Mouse (Mus musculus) liver, postnatal 0 days (tissue): Measurements from ENCODE around the gene Yeats4. TPM values are rescaled to one million over a fixed set of nuclear protein-coding genes. Genes with fewer than 3 reads are reported as not detected.

Experiments used
- ATAC-seq: fragments of 200-750 bp; cut with Nextera tagmentation; 2 replicates; pipeline ENCODE4 v1.8.0; 2017; ENCODE audit warnings: mild to moderate bottlenecking, moderate library complexity
- DNase-seq: peaks from one replicate; pipeline ENCODE4 v3.0.0-alpha.2; 2016
- H3K27ac ChIP-seq: fragments of 300-500 bp; sonication (generic); 2 replicates; pipeline ENCODE4 v1.5.1; 2014; ENCODE audit warnings: antibody characterized with exemption, moderate library complexity, mild to moderate bottlenecking, low read depth
- H3K27me3 ChIP-seq: fragments of 300-500 bp; sonication (generic); 2 replicates; pipeline ENCODE4 v1.6.1; 2014; ENCODE audit warnings: low read length, control low read depth, mixed read lengths; ENCODE audit not compliant: insufficient read depth
- H3K36me3 ChIP-seq: fragments of 300-500 bp; sonication (generic); replicated peaks from 2 replicates; pipeline ENCODE4 v1.6.1; 2014; ENCODE audit warnings: mild to moderate bottlenecking, control low read depth, low read length, moderate library complexity, mixed read lengths; ENCODE audit not compliant: insufficient read depth
- H3K4me1 ChIP-seq: fragments of 300-500 bp; sonication (generic); 2 replicates; pipeline ENCODE4 v1.6.1; 2014; ENCODE audit warnings: antibody characterized with exemption, mild to moderate bottlenecking, control low read depth; ENCODE audit not compliant: insufficient read depth
- H3K4me2 ChIP-seq: fragments of 300-500 bp; sonication (generic); 2 replicates; pipeline ENCODE4 v1.6.1; 2014; ENCODE audit warnings: low read depth, mild to moderate bottlenecking, low read length, moderate library complexity, mixed read lengths
- H3K4me3 ChIP-seq: fragments of 300-500 bp; sonication (generic); 2 replicates; pipeline ENCODE4 v1.5.1; 2014; ENCODE audit warnings: low read depth, low read length
- H3K9ac ChIP-seq: fragments of 300-500 bp; sonication (generic); replicated peaks from 2 replicates; pipeline ENCODE4 v1.6.1; 2014; ENCODE audit warnings: mild to moderate bottlenecking, moderate library complexity
- H3K9me3 ChIP-seq: fragments of 300-500 bp; sonication (generic); 2 replicates; pipeline ENCODE4 v1.6.1; 2016; ENCODE audit warnings: mild to moderate bottlenecking, control low read depth, low read length, mixed read lengths
- CTCF ChIP-seq: sonication (generic); IDR thresholded peaks from 2 replicates; pipeline ENCODE4 v1.5.1; 2016; ENCODE audit warnings: antibody characterized with exemption, low read depth
- EP300 ChIP-seq: IDR thresholded peaks from 2 replicates; pipeline ENCODE4 v1.6.1; 2016; ENCODE audit warnings: antibody characterized with exemption, low read depth, mild to moderate bottlenecking
- WGBS: fragments of 180-500 bp; shearing (Covaris S2); extraction: QIAGEN DNeasy Blood & Tissue Kit; methylation state at CpG from one replicate; pipeline ENCODE4 v1.1.7; 2014; ENCODE audit not compliant: insufficient replicate concordance; 5-methylcytosine and 5-hydroxymethylcytosine counted together
- polyA plus RNA-seq: library from polyadenylated mRNA; unstranded; fragments of >200 nt; fragmentation: Nextera tagmentation; extraction: Ambion mirVana; gene quantifications from 2 replicates; pipeline ENCODE4 v1.2.1, GENCODE M21; 2015

Gene Yeats4
- polyA plus RNA-seq, 1 experiment from 2014 or later = 31.2 TPM

DNA sequence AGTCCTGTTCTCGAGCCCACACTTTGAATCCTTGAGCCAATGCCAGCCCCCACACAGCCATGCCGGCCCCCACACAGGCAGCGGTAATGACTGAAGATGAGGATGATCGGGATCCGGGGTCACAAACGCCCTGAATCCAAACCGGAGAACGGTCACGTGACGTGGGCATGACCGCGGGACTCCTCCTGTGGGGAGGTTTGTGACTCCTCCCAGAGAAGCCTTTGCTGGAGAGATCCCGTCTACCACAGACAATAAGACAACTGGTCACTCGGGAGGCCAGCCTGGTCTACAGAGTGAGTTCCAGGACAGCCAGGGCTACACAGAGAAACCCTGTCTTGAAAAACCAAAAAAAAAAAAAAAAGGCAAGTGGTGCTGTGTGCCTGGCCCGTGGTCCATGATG lies 16.1 kb downstream of the Yeats4 start:
- WGBS = 88% methylated on average over 15 of the region's 15 CpGs
- TF ChIP-seq CTCF = no peak
- no peak for TF ChIP-seq EP300
- Histone ChIP-seq H3K4me3 (no peak overlapping the region), H3K27ac (no peak overlapping the region), H3K4me2 (no peak overlapping the region), H3K4me1 (0 out of 2 replicates have a peak, but pooled peaks cover 4% of the 10 kb centered on the region), H3K9me3 (no peaks in the 10 kb centered on the region), H3K9ac (no peak overlapping the region), H3K36me3 (no peaks in the 10 kb centered on the region), H3K27me3 (no peaks in the 10 kb centered on the region)
- ATAC-seq = no peak
- no peak for DNase-seq

DNA sequence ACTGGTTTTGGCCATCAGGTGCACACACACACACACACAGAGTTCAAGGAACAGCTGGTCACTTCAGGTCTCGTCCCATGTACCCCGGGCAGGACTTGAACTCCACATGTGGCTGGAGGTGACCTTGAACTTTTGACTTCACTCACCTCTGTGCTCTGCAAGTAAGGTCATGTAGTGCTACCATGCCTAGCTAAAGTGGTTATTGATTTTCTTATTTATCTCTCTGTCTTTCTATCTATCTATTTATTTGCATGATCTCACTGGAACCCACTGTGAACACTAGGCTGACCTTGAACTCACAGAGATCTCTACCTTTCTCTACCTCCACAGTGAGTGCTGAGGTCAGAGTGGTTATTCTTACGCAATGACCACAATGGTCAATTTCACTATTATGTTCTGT lies 18.2 kb downstream of the Yeats4 start:
- Histone ChIP-seq H3K27me3 (no peaks in the 10 kb centered on the region), H3K4me1 (0 out of 2 replicates have a peak, but pooled peaks cover 4% of the 10 kb centered on the region), H3K4me3 (no peak overlapping the region), H3K36me3 (no peaks in the 10 kb centered on the region), H3K4me2 (no peak overlapping the region), H3K9ac (no peak overlapping the region), H3K9me3 (no peaks in the 10 kb centered on the region), H3K27ac (no peak overlapping the region)
- 82% methylated on average over 3 of the region's 3 CpGs for WGBS
- TF ChIP-seq EP300 = no peak
- no peak for TF ChIP-seq CTCF
- ATAC-seq = peak; percentile 72
- no peak for DNase-seq

DNA sequence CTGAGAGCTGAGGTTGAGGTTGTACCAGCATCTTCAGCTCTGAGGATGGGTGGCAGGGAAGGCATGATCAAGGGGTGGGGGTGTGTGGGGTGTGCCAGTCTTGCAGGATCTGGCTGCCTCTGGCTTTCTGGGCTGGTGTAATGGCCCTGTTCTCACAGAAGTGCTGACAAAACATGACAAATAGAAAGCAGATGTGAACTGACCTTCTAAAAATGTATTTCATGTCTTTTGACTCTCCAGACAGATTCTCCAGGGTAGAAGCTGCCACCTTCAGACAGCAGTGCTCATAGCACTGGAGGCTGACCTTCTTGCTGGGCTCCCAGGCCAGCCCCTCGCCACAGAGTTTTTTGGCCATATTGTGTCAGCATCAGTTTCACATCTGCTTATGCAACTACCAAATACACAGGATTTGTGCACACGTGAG lies 20.7 kb downstream of the Yeats4 start:
- H3K4me1 ChIP-seq = no peaks in the 10 kb centered on the region
- 62% methylated on average over 2 of the region's 2 CpGs for WGBS
- no peaks in the 10 kb centered on the region for H3K27me3 ChIP-seq
- H3K27ac ChIP-seq = no peak overlapping the region
- H3K9ac ChIP-seq = no peak overlapping the region
- no peak overlapping the region for H3K4me2 ChIP-seq
- H3K9me3 ChIP-seq = no peaks in the 10 kb centered on the region
- H3K36me3 ChIP-seq = no peaks in the 10 kb centered on the region
- DNase-seq (no peak), ATAC-seq (no peak)
- no peak overlapping the region for H3K4me3 ChIP-seq
- TF ChIP-seq EP300 = no peak

DNA sequence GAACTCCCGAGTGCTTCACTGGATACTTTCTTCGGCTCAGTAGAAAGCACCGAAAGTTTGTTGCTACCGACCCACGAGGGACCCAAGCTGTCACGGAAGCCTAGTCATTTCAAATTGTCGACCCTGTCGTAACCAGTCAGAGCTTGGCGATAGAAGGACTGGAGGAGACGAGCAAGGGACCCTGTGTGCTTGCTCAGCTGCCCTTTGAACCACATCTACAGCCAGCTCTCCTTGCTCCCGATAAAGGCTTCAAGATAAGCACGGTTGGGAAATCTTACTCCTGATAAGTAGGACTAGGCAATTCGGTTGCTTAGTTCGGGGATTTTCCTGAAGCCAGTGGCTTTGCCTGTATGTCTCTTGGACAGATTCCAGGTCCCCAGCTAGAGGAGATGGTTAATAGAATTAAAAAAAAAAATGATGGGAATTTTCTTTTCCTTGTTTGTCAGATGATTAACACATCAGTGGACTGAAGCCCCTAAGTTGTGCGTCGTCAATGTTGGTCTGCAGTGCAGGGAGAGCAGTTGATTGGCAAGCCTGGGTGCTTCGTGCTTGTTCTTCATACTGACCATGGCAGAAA lies 21.2 kb downstream of the Yeats4 start:
- H3K27ac ChIP-seq = no peak overlapping the region

DNA sequence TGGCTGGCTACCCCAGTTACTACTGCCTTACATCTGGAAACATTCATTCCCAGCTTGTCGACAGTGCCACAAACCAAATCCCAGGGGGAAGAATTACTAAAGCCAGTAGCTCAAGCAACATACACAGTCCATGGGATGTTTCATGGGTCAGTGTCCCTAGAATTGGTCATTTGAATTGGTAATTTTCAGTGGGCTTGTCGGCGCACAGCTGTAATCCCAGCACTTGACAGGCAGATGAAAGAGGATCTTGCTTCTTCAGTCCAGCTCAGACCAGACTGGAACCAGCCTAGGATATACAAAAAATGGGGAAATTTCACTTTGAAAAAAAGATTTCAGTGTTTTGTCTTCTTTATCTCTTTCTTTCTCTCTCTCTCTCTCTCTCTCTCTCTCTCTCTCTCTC lies 24.6 kb downstream of the Yeats4 start:
- Histone ChIP-seq H3K4me3 (no peak overlapping the region), H3K4me2 (no peak overlapping the region), H3K9ac (no peak overlapping the region), H3K4me1 (peaks cover 5% of the 10 kb centered on the region; the same call in 1 of the 2 replicates), H3K27ac (no peak overlapping the region), H3K9me3 (no peaks in the 10 kb centered on the region), H3K27me3 (no peaks in the 10 kb centered on the region), H3K36me3 (no peaks in the 10 kb centered on the region)
- no peak for ATAC-seq
- DNase-seq = no peak
- 82% methylated on average over 3 of the region's 3 CpGs for WGBS
- TF ChIP-seq EP300 = no peak
- no peak for TF ChIP-seq CTCF

More for the DNA sequence above, 21.2 kb downstream of the Yeats4 start:
- Histone ChIP-seq H3K4me1 (no peaks in the 10 kb centered on the region), H3K4me3 (no peak overlapping the region), H3K9ac (no peak overlapping the region), H3K9me3 (no peaks in the 10 kb centered on the region), H3K27me3 (no peaks in the 10 kb centered on the region), H3K4me2 (no peak overlapping the region), H3K36me3 (no peaks in the 10 kb centered on the region)
- WGBS = 57% methylated on average over 17 of the region's 17 CpGs
- DNase-seq = no peak
- TF ChIP-seq CTCF = no peak
- no peak for ATAC-seq

DNA sequence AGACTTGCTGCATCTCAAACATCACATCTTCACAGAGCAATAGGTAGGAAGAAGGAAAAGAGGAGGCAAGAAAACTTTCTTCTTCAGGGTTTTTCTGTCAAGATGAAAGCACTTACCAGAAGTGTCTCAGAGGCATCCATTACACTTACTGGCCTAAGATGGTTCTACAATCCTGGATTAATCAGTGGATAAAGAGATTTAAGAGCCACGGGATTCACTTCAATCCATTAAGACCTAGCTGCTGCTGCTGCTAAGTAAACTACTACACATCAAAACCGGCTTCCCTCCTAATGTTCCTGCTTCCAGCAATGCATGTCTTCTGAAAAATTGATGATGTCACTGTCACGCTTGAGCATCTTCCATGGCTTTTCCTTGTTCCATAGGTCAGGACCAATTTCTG lies 27.6 kb downstream of the Yeats4 start:
- Histone ChIP-seq H3K9me3 (no peaks in the 10 kb centered on the region), H3K4me2 (no peak overlapping the region), H3K4me1 (peaks cover 5% of the 10 kb centered on the region; the same call in 1 of the 2 replicates), H3K9ac (no peak overlapping the region), H3K4me3 (no peak overlapping the region), H3K36me3 (no peaks in the 10 kb centered on the region), H3K27me3 (no peaks in the 10 kb centered on the region), H3K27ac (no peak overlapping the region)
- no peak for DNase-seq
- no peak for ATAC-seq
- WGBS = 67% methylated on average over 3 of the region's 3 CpGs
- TF ChIP-seq CTCF = no peak
- no peak for TF ChIP-seq EP300
